Mouse (Mus musculus) adrenal gland, postnatal 4 days (tissue): ENCODE measurements around the gene C2cd5. TPM values are rescaled to one million over a fixed set of nuclear protein-coding genes. Genes with fewer than 3 reads are reported as not detected.

ENCODE experiments used
- DNase-seq, 2 experiments: peaks; one replicate each; pipeline ENCODE4 v3.0.0; 2021 to 2022; ENCODE audit warnings: low spot score in 2 of 2, mixed read lengths in 2 of 2
- total RNA-seq, 2 experiments: library from RNA; stranded (reverse); gene quantifications; 2 replicates each; pipeline ENCODE4 v1.2.3; 2021

Gene C2cd5
- total RNA-seq, 2 experiments from 2014 or later: 33.6 to 37.2 TPM

DNA sequence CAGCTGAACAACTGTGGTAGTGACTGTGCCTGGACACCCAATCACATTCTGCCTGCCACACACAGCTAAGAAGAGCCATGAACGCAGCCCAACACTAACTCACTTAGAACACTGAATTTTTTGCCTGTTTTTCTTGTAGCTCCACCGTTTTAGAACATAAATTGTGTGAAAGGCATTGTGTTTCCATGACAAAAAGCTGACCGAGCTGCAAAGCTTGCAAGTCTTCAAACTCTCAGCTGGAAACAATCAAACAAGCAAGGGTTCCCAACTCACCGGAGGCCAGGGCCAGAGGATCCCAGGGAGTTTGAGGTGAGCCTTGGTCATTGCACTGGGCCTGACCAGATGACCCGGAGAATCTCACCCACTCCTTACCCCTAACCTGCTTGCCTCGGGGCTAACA is 16.8 kb upstream of the C2cd5 start:
- no peak for DNase-seq

DNA sequence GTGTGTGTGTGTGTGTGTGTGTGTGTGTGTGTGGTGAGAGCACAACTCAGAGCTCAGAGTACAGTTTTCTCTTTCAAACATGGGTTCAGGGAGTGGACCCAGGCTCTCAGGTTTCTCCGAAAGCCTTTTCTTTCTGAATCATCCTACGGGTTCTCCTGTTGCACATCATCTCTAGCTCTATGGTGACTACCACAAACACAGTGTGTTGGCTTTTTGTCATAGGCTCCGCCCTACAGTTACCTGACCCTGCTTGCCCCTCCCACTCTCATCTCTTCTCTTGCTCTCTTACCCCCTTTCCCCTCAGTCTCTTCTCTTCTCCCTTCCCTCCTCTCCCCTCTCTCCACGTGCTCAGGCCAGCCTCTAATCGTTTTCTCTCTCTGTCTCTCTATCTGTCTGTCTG is 15.6 kb upstream of the C2cd5 start:
- DNase-seq: no peak

DNA sequence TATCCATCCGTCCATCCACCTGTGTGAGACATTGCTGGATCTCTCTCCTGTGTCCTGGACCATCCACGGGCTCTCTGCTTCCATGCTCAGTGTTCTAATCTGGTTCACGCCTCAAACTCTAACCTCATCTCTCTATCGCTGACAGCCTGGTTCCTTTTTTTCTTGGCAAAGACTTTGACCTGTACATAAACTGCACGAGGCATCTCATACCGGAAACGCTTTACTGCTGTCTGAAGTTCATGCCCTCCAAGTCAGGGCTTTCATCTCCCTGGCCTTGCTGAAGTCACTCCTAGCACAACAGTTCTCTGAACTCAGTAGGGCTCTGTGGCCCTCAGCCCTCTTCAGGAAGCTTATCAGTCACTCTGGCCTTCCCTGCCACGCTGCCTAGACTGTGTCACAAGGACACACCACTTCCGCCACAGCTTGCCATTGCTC is 15.1 kb upstream of the C2cd5 start:
- peak in 1 of 2 experiments; percentile 24 for DNase-seq

GRCm38 (mm10) chr6:143114556-143114955 is 14.6 kb upstream of the C2cd5 start:
- DNase-seq: peak in 1 of 2 experiments; percentile 26

- no peak for DNase-seq
Observed at GRCm38 (mm10) chr6:143110371-143110770, 10.4 kb upstream of the C2cd5 start.

- DNase-seq: no peak
Observed at GRCm38 (mm10) chr6:143109622-143110218, 9.8 kb upstream of the C2cd5 start.

- no peak for DNase-seq
Observed at GRCm38 (mm10) chr6:143108031-143108430, 8.1 kb upstream of the C2cd5 start.

DNA sequence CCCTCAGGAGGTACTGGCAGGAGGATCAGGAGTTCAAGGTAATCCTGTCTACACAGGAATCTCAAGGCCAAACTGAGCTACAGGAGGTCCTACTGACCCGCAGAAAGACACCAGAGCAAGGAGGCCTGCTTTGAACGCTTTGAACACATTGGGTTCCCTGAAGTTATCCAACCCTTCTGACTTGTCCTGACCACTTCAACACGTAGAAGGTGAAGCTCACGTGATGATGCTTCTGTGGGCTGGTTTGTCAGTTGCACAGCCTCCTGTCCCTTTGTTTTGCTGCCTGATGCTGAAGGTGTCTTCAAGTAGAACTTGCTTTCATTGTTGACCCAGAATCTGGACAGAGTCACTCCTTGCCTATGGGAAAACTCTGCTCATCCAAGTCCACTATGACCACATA is 7.7 kb upstream of the C2cd5 start:
- DNase-seq: no peak

DNA sequence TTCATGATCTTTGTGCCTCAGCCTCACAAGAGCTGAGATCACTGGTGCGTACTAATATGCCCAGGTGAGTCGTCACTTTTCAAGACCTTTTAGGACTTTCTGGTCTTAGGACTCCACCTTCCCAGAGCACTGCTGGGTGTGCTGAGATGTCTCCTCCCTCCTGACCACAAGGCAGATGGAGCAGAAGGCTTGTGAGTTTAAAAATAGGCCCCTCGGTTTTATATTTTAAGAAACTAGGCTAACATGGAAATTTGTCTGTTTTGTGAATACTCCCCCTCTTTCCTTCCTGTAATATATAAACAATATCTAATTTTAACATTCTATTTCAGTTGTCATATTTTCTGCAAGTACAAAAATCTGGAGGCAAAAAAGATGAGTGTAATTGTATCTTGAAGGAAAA is 5.8 kb upstream of the C2cd5 start:
- no peak for DNase-seq

- no peak for DNase-seq
Observed at GRCm38 (mm10) chr6:143103981-143104680, 4.2 kb upstream of the C2cd5 start.

DNA sequence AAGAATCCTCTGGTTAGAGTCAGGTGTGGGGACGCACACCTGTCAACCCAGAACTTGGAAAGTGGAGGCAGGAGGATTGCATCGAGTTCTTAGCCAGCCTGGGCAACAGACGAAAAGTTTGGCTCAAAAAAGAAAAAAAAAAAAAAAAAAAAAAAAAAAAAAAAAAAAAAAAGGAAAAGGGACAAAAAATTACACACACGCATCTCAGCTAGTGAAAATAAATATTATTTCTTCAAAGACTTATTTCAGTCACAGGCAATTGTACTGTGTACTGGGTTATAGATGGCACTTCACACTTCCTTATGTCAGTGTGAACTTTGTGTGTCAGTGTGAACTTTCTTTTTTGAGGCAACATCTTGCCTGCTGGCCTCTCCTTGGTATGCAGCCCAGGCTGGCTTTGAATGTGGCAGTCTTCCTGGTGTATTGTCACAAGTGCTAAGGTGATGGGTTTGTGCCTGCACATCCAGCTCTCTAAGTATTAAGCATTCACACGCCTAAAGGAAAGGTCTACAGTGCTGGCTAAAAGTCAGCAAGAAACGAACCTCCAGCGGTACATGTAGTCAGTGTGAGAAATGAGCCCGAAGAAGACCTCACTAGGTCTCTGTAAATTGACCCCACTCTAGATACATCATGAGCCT is 656 bp upstream of the C2cd5 start:
- DNase-seq: no peak

- DNase-seq: peak; percentile 17 to 28
Observed at GRCm38 (mm10) chr6:143099281-143099680, 660 bp downstream of the C2cd5 start.

GRCm38 (mm10) chr6:143095126-143095525 is 4.8 kb downstream of the C2cd5 start:
- no peak for DNase-seq

GRCm38 (mm10) chr6:143092856-143093255 is 7.1 kb downstream of the C2cd5 start:
- DNase-seq: no peak

- DNase-seq: no peak
Observed at GRCm38 (mm10) chr6:143091076-143091475, 8.9 kb downstream of the C2cd5 start.

- no peak for DNase-seq
Observed at GRCm38 (mm10) chr6:143087332-143087731, 12.6 kb downstream of the C2cd5 start.

- no peak for DNase-seq
Observed at GRCm38 (mm10) chr6:143085898-143086297, 14.0 kb downstream of the C2cd5 start.

DNA sequence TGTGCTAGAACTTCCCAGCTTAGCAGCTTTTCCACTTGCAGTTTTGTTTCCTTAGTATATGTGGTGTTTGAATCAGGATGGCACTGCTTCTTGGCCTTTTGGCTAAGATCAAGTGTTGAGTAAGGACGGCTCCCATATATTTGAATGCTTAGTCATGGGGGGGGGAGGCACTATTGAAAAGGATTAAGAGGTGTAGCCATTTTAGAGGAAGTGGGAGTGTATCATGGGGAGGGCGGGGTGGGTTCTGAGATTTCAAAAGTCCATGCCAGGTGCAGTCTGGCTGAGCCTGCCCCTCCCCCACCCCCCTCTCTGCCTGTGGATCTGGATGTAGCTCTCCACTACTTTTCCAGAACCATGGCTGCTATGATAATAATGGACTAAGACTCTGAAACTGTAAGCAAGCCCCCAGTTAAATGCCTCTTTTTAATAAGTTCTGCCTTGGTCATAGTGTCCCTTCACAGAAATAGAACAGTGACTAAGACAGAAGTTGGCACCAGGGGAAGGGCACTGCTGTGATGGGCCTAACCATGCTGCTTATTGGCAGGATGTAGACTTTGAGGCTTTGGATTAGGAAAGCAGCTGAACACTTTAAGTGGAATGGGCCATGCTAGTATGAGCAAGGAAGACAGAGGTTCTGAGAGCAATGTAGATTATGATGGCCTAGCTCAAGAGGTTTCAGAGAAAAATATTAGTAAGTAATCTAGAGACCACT is 15.5 kb downstream of the C2cd5 start:
- DNase-seq: no peak

GRCm38 (mm10) chr6:143081479-143082106 is 18.3 kb downstream of the C2cd5 start:
- no peak for DNase-seq

DNA sequence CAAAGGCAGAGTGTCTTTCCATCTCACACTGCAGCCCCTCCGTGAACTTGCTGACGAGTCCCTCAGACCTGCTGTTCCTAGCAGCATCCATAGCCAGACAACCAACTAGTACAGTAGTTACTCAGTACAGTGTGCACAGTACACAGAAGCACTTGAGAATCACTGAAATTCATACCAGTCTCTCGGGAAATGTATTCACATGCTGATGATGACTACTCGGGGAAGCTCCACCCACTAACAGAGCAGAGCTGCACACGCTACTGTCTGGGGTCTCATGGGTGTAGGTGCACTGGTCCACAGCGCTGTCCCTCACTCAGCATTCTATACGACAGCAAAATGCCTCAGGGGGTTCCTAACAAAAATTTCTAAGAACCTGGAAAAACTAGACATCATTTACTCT is 19.2 kb downstream of the C2cd5 start:
- DNase-seq: no peak

DNA sequence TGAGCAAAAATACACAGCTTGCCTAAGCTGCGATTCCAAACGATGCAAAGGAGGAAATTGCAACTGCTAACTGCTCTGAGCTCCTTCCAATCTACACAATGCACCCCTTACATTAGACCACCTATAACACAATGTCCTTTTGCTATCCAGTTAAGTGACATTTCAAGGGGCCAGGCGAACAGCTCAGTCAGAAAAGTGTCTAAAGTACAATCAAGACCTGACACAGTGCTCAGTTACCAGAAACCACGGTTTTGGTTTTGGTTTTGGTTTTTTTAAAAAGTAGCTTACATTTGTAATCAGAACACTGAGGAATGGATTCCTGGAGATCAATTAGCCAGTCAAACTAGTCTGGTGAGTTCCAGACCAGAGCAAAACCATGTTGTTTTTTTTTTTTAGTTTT is 20.8 kb downstream of the C2cd5 start:
- DNase-seq: no peak
